Mouse (Mus musculus) liver, embryonic 14.5 days (tissue): Measurements from ENCODE around the gene Tinagl1.

ENCODE experiments used
- CTCF ChIP-seq: IDR thresholded peaks from 2 replicates; pipeline ENCODE4 v1.5.1; 2016; ENCODE audit warnings: antibody characterized with exemption, low read depth, control low read depth
- EP300 ChIP-seq: IDR thresholded peaks from 2 replicates; pipeline ENCODE4 v1.6.1; 2016; ENCODE audit warnings: antibody characterized with exemption, low read depth

DNA sequence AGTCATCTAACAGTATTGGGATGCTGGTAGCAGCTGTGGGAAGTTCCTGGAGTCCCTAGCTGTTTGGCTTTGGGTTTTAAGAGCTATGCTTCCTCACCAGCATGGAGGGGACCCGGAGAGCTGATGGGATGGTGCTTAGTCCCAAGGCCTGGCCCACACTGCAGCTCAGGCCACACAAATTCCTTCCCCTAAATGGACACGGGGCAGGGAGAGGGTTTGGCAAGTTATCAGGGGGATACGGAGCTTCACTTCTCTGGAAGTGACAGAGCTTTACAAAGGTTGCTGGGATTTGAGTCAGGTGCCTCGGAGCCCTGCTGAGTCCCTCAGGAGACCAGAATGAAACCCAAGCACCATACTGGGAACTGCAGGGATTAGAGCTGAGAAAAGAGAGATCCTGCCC lies 13.6 kb downstream of the Tinagl1 start:
- TF ChIP-seq CTCF = no peak
- no peak for TF ChIP-seq EP300
